9 mouse cellular contexts compared by ENCODE assay signal in genomic region chr13:54950131-54950530, GRCm38 (mm10). TPM values are rescaled to one million over a fixed set of nuclear protein-coding genes. Genes with fewer than 3 reads are reported as not detected.
DNase-seq lines count a peak whose midpoint lies in the region; ATAC-seq and TF ChIP-seq lines count a peak whose summit lies in the region.
"Had no signal": no experiment of that assay in that cellular context is flagged by ENCODE, and none has a peak within 500 bp of the region (broad histone marks: within the 10 kb centered on the region; RNA-seq: fewer than 3 reads in every experiment).

No protein-coding gene starts in this region.

- no peak for TF ChIP-seq CTCF in ES-Bruce4 (IDR thresholded peaks at IDR 0.05; ENCODE audit: low read depth, low read length)

- no peak for TF ChIP-seq POLR2A in ES-Bruce4 (IDR thresholded peaks at IDR 0.05; ENCODE audit: insufficient read depth, low read length)

- H3K27ac ChIP-seq in heart, embryonic 13.5 days (replicated peaks), result no peak overlapping the region
- no peak overlapping the region for H3K27ac ChIP-seq in ES-Bruce4 (ENCODE audit: insufficient read depth, low read length)
- no peak overlapping the region for H3K27ac ChIP-seq in forebrain, embryonic 13.5 days
- no peak overlapping the region for H3K27ac ChIP-seq in liver, embryonic 13.5 days

- H3K9ac ChIP-seq in heart, embryonic 13.5 days, result no peak overlapping the region
- no peak overlapping the region for H3K9ac ChIP-seq in ES-Bruce4 (ENCODE audit: low read depth, poor library complexity, severe bottlenecking)
- H3K9ac ChIP-seq in forebrain, embryonic 13.5 days, result peak overlapping the region; percentile 86
- no peak overlapping the region for H3K9ac ChIP-seq in liver, embryonic 13.5 days

- peak overlapping the region; percentile 99 for H3K4me2 ChIP-seq in heart, embryonic 13.5 days
- H3K4me2 ChIP-seq in forebrain, embryonic 13.5 days, result peak overlapping the region; percentile 99
- H3K4me2 ChIP-seq in liver, embryonic 13.5 days, result peak overlapping the region; percentile 70

- peaks cover 20% of the 10 kb centered on the region for H3K4me1 ChIP-seq in heart, embryonic 13.5 days
- H3K4me1 ChIP-seq in ES-Bruce4 (ENCODE audit: control insufficient read depth, insufficient read depth, low read length), result no peaks in the 10 kb centered on the region
- peaks cover 51% of the 10 kb centered on the region for H3K4me1 ChIP-seq in forebrain, embryonic 13.5 days
- H3K4me1 ChIP-seq in liver, embryonic 13.5 days (replicated peaks), result peaks cover 9% of the 10 kb centered on the region; the same call in 1 of the 2 replicates

- H3K9me3 ChIP-seq in heart, embryonic 13.5 days, result no peaks in the 10 kb centered on the region
- H3K9me3 ChIP-seq in ES-Bruce4 (replicated peaks; ENCODE audit: control insufficient read depth, insufficient read depth, low read length, poor library complexity, severe bottlenecking), result no peaks in the 10 kb centered on the region
- H3K9me3 ChIP-seq in forebrain, embryonic 13.5 days (replicated peaks), result no peaks in the 10 kb centered on the region
- no peaks in the 10 kb centered on the region for H3K9me3 ChIP-seq in liver, embryonic 13.5 days (replicated peaks)

- peak overlapping the region; percentile 68 for H3K4me3 ChIP-seq in heart, embryonic 13.5 days
- H3K4me3 ChIP-seq in ES-Bruce4 (ENCODE audit: low read depth, low read length), result peak overlapping the region; percentile 21; the same call in 1 of the 2 replicates
- H3K4me3 ChIP-seq in forebrain, embryonic 13.5 days, result peak overlapping the region; percentile 70
- peak overlapping the region; percentile 52; the same call in 1 of the 2 replicates for H3K4me3 ChIP-seq in liver, embryonic 13.5 days (replicated peaks)

- no peak for ATAC-seq in heart, embryonic 13.5 days (ENCODE audit: extremely low read depth, insufficient number of reproducible peaks, low FRiP score, low TSS enrichment)
- no peak for ATAC-seq in forebrain, embryonic 13.5 days
- no peak for ATAC-seq in liver, embryonic 13.5 days (ENCODE audit: low read depth)

- intact Hi-C loops in heart, postnatal 10 days (cut with DNase I), result no loop called here

- H3K36me3 ChIP-seq in heart, embryonic 13.5 days, result no peaks in the 10 kb centered on the region
- H3K36me3 ChIP-seq in ES-Bruce4 (ENCODE audit: control insufficient read depth, insufficient read depth, low read length, poor library complexity, severe bottlenecking), result no peaks in the 10 kb centered on the region
- H3K36me3 ChIP-seq in forebrain, embryonic 13.5 days (ENCODE audit: poor library complexity, severe bottlenecking), result no peaks in the 10 kb centered on the region
- H3K36me3 ChIP-seq in liver, embryonic 13.5 days, result no peaks in the 10 kb centered on the region
- H3K36me3 ChIP-seq: G1E had no signal

- TF ChIP-seq EP300 in ES-Bruce4 (IDR thresholded peaks at IDR 0.05; ENCODE audit: insufficient read depth, low read depth, low read length), result no peak

- WGBS in heart, embryonic 13.5 days, result 1% methylated on average over 9 of the region's 9 CpGs
- WGBS in forebrain, embryonic 13.5 days, result 2% methylated on average over 9 of the region's 9 CpGs
- WGBS in liver, embryonic 13.5 days (ENCODE audit: insufficient replicate concordance), result 0% methylated on average over 9 of the region's 9 CpGs

- DNase-seq in heart, postnatal 10 days, result no peak
- DNase-seq in liver, embryonic 13.5 days, result no peak
- DNase-seq in ovary, postnatal 10 days (ENCODE audit: low spot score), result no peak
- DNase-seq in thymus, adult 18-20 months, result no peak
- DNase-seq in kidney, adult 11 months, result no peak

- H3K27me3 ChIP-seq in heart, embryonic 13.5 days (replicated peaks), result peaks cover 99% of the 10 kb centered on the region
- peaks cover 7% of the 10 kb centered on the region for H3K27me3 ChIP-seq in ES-Bruce4 (ENCODE audit: control insufficient read depth, insufficient read depth, low read length, poor library complexity, severe bottlenecking)
- peaks cover 87% of the 10 kb centered on the region for H3K27me3 ChIP-seq in forebrain, embryonic 13.5 days
- peaks cover 95% of the 10 kb centered on the region for H3K27me3 ChIP-seq in liver, embryonic 13.5 days

RNA-seq across cellular contexts. Expression of gene Unc5a, which starts 0.9 kb away (rescaled TPM):
- 2.3 and 2.6 TPM in 2 replicates for polyA plus RNA-seq in heart, embryonic 13.5 days (2015; fragmentation: Nextera tagmentation; extraction: Ambion mirVana)
- 1 to 10 TPM; 1.0 to 1.6 TPM for total RNA-seq in heart, postnatal 10 days (2021)
- polyA plus RNA-seq in ES-Bruce4 (2011; ENCODE audit: insufficient read depth, insufficient read length, low read depth, missing spikeins), result 0.66 and 2.8 TPM in 2 replicates
- 7.2 and 7.5 TPM in 2 replicates for polyA plus RNA-seq in forebrain, embryonic 13.5 days (2015; fragmentation: Nextera tagmentation; extraction: Ambion mirVana)
- polyA plus RNA-seq in liver, embryonic 13.5 days (2015; fragmentation: Nextera tagmentation; extraction: Ambion mirVana), result 0.52 and 0.55 TPM in 2 replicates
- total RNA-seq: G1E had no signal
